In the genomic region with DNA sequence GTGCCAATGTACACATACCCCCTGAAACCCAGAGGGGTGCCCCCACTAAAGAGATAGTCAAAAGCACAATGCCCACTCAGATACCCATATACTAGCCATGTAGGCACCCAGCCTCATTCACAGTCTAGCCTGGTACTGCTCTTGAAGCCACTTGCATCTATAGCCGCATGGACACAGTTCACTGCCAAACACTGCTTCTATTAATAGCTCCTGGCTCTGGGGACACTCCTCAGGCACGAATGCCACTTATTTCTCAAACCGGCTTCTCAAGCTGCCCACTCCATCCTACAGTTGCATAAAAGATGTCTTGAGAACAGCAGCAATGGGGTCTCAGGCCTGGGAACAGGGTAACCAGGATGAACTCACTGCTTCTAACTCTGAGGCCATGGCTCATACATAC, we compare ENCODE assay signal across 10 mouse cellular contexts.
DNase-seq lines count a peak whose midpoint lies in the region; ATAC-seq and TF ChIP-seq lines count a peak whose summit lies in the region.
"Had no signal": no experiment of that assay in that cellular context is flagged by ENCODE, and none has a peak within 500 bp of the region (broad histone marks: within the 10 kb centered on the region; RNA-seq: fewer than 3 reads in every experiment).

No protein-coding gene starts in this region.

- H3K36me3 ChIP-seq in forebrain, embryonic 14.5 days (ENCODE audit: control insufficient read depth, insufficient read depth, low read length), result no peaks in the 10 kb centered on the region
- no peaks in the 10 kb centered on the region for H3K36me3 ChIP-seq in forebrain, embryonic 11.5 days (ENCODE audit: control insufficient read depth, insufficient read depth, low read length)
- no peaks in the 10 kb centered on the region for H3K36me3 ChIP-seq in testis, adult 2 months (ENCODE audit: control insufficient read depth, insufficient read depth, low read length)
- H3K36me3 ChIP-seq in hindbrain, embryonic 15.5 days, result no peaks in the 10 kb centered on the region
- no peaks in the 10 kb centered on the region for H3K36me3 ChIP-seq in liver, embryonic 12.5 days
- H3K36me3 ChIP-seq: limb, embryonic 13.5 days; midbrain, embryonic 13.5 days had no signal

- no peak for TF ChIP-seq POLR2A in testis, adult 2 months (IDR thresholded peaks at IDR 0.05; ENCODE audit: control insufficient read depth, low read depth, low read length)

- no peak overlapping the region for H3K4me3 ChIP-seq in forebrain, embryonic 14.5 days (ENCODE audit: low read depth, low read length)
- H3K4me3 ChIP-seq in forebrain, embryonic 11.5 days (ENCODE audit: low read depth, low read length), result no peak overlapping the region
- peak overlapping the region; percentile 71 for H3K4me3 ChIP-seq in testis, adult 2 months (ENCODE audit: control insufficient read depth, low read depth, low read length)
- no peak overlapping the region for H3K4me3 ChIP-seq in hindbrain, embryonic 15.5 days
- no peak overlapping the region for H3K4me3 ChIP-seq in liver, embryonic 12.5 days
- H3K4me3 ChIP-seq: limb, embryonic 13.5 days; midbrain, embryonic 13.5 days had no signal

- no peak for TF ChIP-seq CTCF in testis, adult 2 months (IDR thresholded peaks at IDR 0.05; ENCODE audit: control insufficient read depth, insufficient read depth, insufficient replicate concordance, low read depth, low read length)

- ATAC-seq in forebrain, embryonic 14.5 days, result no peak
- no peak for ATAC-seq in forebrain, embryonic 11.5 days (replicated peaks; ENCODE audit: low FRiP score)
- no peak for ATAC-seq in hindbrain, embryonic 15.5 days (ENCODE audit: low FRiP score, low read depth)
- ATAC-seq in liver, embryonic 12.5 days, result no peak
- ATAC-seq: midbrain, embryonic 13.5 days had no signal

- WGBS in forebrain, embryonic 14.5 days, result 81% methylated on average over 3 of the region's 3 CpGs
- 84% methylated on average over 3 of the region's 3 CpGs for WGBS in forebrain, embryonic 11.5 days
- 21% methylated on average over 3 of the region's 3 CpGs for WGBS in hindbrain, embryonic 15.5 days
- 71% methylated on average over 3 of the region's 3 CpGs for WGBS in liver, embryonic 12.5 days (ENCODE audit: insufficient replicate concordance)

- H3K9ac ChIP-seq in forebrain, embryonic 14.5 days (ENCODE audit: low read length), result no peak overlapping the region
- H3K9ac ChIP-seq in forebrain, embryonic 11.5 days (ENCODE audit: low read length), result no peak overlapping the region
- H3K9ac ChIP-seq in hindbrain, embryonic 15.5 days, result no peak overlapping the region
- H3K9ac ChIP-seq in liver, embryonic 12.5 days, result no peak overlapping the region
- H3K9ac ChIP-seq: limb, embryonic 13.5 days; midbrain, embryonic 13.5 days had no signal

- DNase-seq in forebrain, embryonic 14.5 days (ENCODE audit: low spot score), result peak; percentile 19
- DNase-seq in forebrain, embryonic 11.5 days (ENCODE audit: low spot score), result no peak
- DNase-seq in testis, postnatal 10 days (ENCODE audit: low spot score), result no peak
- DNase-seq in spleen, postnatal 4 days (ENCODE audit: low spot score in 2 of 2), result no peak
- DNase-seq in layer of hippocampus, adult 11-12 months (ENCODE audit: low spot score), result no peak

- peaks cover 7% of the 10 kb centered on the region; the same call in 1 of the 2 replicates for H3K4me1 ChIP-seq in forebrain, embryonic 14.5 days (ENCODE audit: control insufficient read depth, insufficient read depth, low read length)
- H3K4me1 ChIP-seq in forebrain, embryonic 11.5 days (replicated peaks; ENCODE audit: control insufficient read depth, insufficient read depth, low read length), result no peaks in the 10 kb centered on the region
- H3K4me1 ChIP-seq in testis, adult 2 months (ENCODE audit: control insufficient read depth, insufficient read depth, low read length), result no peaks in the 10 kb centered on the region
- H3K4me1 ChIP-seq in hindbrain, embryonic 15.5 days (replicated peaks), result peaks cover 45% of the 10 kb centered on the region
- H3K4me1 ChIP-seq in liver, embryonic 12.5 days, result no peaks in the 10 kb centered on the region

- no peaks in the 10 kb centered on the region for H3K9me3 ChIP-seq in forebrain, embryonic 14.5 days (replicated peaks; ENCODE audit: control insufficient read depth, low read length)
- H3K9me3 ChIP-seq in forebrain, embryonic 11.5 days (ENCODE audit: control insufficient read depth, low read length), result no peaks in the 10 kb centered on the region
- no peaks in the 10 kb centered on the region for H3K9me3 ChIP-seq in hindbrain, embryonic 15.5 days
- H3K9me3 ChIP-seq in liver, embryonic 12.5 days (replicated peaks), result no peaks in the 10 kb centered on the region
- H3K9me3 ChIP-seq: limb, embryonic 13.5 days; midbrain, embryonic 13.5 days had no signal

- no peaks in the 10 kb centered on the region for H3K27me3 ChIP-seq in forebrain, embryonic 14.5 days (replicated peaks; ENCODE audit: control insufficient read depth, insufficient read depth, low read length)
- H3K27me3 ChIP-seq in forebrain, embryonic 11.5 days (ENCODE audit: control insufficient read depth, insufficient read depth, low read length), result no peaks in the 10 kb centered on the region
- no peaks in the 10 kb centered on the region for H3K27me3 ChIP-seq in testis, adult 2 months (ENCODE audit: control insufficient read depth, insufficient read depth, low read length)
- no peaks in the 10 kb centered on the region for H3K27me3 ChIP-seq in hindbrain, embryonic 15.5 days
- H3K27me3 ChIP-seq in liver, embryonic 12.5 days (replicated peaks), result peaks cover 6% of the 10 kb centered on the region; the same call in 1 of the 2 replicates
- H3K27me3 ChIP-seq: limb, embryonic 13.5 days; midbrain, embryonic 13.5 days had no signal

- no peak overlapping the region for H3K4me2 ChIP-seq in forebrain, embryonic 14.5 days (ENCODE audit: low read length)
- H3K4me2 ChIP-seq in forebrain, embryonic 11.5 days (ENCODE audit: low read depth, low read length, severe bottlenecking), result no peak overlapping the region
- no peak overlapping the region for H3K4me2 ChIP-seq in hindbrain, embryonic 15.5 days
- H3K4me2 ChIP-seq in liver, embryonic 12.5 days, result no peak overlapping the region
- H3K4me2 ChIP-seq: limb, embryonic 13.5 days; midbrain, embryonic 13.5 days had no signal

- H3K27ac ChIP-seq in forebrain, embryonic 14.5 days (ENCODE audit: low read depth, low read length), result no peak overlapping the region
- no peak overlapping the region for H3K27ac ChIP-seq in forebrain, embryonic 11.5 days (ENCODE audit: low read depth, low read length)
- no peak overlapping the region for H3K27ac ChIP-seq in testis, adult 2 months (ENCODE audit: control insufficient read depth, insufficient read depth, low read depth, low read length)
- H3K27ac ChIP-seq in hindbrain, embryonic 15.5 days (replicated peaks), result 0 out of 2 replicates have a peak overlapping the region, but pooled peaks have one; percentile 17
- H3K27ac ChIP-seq in liver, embryonic 12.5 days, result no peak overlapping the region
- H3K27ac ChIP-seq: limb, embryonic 13.5 days; midbrain, embryonic 13.5 days had no signal
